Mouse (Mus musculus): ENCODE measurements around the gene Ccdc169.

Ccdc169 gene

DNA sequence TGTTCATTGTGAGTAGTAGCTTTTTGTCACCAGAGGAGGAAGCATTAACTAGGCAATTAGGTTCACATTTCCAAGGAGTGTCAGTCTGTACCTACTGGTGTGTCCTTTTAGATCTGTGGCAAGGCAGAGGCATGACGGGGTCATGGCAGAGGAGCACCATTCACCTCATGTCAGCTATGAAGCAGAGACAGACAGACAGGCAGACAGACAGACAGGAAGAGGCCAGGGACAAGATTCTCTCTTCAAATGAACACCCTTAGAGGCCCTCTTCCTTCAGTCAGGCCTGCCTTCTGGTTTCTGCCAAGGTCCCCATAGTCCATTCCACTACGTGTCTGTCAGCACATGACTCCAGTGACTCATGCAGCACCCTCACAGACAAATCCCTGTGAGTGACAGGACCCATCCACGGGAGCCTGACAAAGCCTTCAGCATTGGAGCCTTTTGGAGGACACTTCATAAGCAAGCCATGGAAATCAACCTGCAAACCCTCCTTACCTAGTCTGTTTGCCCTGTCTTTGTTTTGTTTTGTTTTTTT lies 14.7 kb upstream of the Ccdc169 start:
- DNase-seq (ENCODE audit: low spot score) = no peak

DNA sequence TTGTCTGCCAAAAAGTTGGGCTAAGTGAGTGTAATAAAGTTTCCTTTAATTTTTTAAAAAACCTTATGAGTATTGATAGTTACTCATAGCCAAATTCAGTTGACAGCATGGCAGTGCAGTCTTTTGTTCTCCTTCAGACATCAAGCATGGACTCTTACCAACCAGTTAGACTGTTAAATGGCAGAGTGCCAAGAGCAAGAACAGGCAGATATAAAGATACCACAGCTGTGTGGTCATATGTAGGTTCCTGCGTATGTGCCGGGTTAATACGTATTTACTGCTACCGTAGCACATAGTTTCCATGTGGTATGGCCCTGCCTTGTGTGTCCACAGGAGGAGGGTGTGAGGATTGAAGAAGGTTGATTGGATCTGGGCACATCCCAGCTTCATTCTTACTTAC lies 14.1 kb upstream of the Ccdc169 start:
- DNase-seq (ENCODE audit: low spot score) = no peak

DNA sequence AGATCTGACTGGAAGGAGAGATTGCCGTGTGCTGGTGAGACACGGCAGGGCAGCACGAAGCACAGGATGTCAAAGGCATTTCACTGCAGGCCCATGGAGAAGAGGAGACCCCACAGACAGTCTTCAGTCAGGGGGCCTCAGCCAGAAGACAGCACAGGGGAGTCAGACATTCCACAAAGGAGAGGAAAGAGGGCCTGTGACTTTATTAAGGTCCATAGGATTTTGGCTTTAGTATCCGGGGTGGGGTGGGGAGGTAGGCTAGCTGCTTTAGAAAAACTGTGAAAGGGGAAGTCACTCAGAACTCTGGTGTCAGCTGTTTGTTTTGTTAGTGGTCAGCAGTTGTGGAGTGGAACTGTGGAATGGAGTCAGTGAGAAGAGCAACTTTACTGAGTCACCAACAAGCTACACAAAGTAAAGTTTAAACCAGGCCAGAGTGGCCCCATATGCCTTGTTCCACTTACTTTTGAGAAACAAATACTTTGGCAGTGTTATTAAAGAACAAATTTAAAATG lies 7.9 kb upstream of the Ccdc169 start:
- DNase-seq (ENCODE audit: low spot score) = no peak

DNA sequence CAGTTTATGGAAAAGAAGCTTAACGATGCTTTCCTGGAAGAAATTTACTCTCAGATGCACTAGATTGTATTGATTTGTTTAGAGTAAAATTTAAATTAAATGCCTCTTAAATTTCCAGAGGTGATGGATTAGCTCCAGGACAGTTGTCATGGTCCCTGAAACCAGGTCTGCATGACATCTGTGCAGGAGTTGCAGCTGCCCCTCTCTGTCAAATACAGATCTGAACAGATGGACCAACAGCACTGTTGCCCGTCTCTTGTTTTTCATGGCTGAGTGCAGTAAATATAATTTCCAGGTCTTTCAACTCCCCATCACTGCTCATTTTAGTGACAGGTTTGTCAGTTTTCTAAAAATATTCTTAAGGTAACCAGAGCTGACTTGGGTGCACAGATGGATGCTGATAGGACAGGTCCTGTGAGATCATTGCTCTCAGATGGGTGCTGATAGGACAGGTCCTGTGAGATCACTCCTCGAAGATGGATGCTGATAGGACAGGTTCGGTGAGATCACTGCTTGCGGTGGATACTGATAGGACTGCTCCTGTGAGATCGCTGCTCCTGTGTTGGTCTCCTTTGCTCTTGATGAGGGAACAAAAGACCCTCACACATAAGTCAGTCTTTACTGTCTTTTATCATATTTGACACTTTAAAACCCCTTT lies 5.4 kb upstream of the Ccdc169 start:
- no peak for DNase-seq (ENCODE audit: low spot score)

DNA sequence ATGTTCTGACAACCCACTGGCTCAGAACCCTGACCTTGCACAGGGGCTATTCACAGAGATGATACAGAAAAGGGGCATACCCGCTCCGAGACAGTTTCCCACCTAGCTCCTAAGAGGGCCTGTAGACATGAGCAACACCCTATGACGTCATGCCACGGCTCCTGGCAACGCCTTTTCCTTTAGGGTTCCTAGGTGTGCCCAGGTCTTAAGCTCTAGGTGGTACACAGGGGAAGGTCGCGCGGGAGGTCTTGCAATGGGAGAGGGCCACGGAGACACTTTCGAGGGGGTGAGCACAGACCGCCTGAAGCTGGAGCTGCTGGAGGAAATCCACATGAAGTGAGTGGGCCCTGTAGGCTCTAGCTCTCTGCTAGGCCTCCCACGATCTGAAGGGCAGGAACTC lies 2.7 kb downstream of the Ccdc169 start:
- no peak for DNase-seq (ENCODE audit: low spot score)

DNA sequence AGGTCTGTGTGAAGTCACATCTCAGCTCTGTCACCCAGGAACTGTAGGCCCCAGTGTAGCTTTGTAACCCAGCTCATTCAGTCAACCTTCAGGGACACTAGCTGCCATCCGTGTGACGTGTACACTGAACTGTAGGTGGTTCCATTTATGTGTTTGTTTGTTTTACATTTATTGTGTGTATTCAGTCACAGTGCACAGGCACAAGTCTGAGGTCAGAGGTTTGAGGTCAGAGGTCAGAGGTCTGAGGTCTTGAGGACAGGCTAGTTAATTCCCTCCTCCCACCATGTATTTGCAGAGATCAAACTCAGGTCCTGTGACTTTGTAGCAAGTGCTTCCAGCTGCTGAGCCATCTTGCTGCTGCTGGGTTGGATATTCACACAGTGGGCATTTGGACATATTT lies 4.3 kb downstream of the Ccdc169 start:
- no peak for DNase-seq (ENCODE audit: low spot score)

DNA sequence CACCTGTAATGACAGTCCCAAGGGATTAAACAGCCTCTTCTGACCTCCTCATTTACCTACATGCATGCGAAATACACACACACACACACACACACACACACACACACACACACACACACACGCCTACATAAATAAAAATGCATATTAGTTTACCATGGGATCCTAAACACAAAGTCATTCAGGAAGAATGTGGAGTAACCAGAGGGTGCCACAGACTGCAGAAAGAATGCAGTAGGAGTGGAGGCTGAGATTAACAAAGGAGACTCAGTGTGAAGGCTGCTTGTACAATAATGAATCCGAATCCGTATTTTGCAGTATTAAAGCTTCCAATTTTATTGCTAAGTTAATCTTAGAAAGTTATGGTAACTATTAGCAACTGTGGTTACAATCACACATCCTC lies 7.8 kb downstream of the Ccdc169 start:
- no peak for DNase-seq (ENCODE audit: low spot score)

DNA sequence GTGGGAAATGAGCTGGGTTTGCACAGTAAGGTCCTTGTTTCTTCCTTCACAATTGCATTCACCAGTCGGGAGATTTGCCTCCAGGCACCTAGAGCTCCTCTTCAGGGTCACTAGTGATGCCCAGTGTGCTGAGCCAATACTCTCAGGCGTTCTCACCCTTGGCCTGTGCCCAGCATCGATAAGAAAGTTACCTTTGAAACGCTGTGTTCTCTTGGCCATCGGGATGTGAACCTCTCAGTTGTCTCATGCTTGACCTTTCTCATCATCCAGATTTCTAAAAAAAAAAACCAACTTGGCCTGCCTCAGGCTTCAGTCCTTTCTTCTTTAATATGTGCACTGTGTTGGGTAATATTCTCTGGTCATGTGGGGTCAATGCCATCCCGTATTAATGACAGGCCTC lies 9.3 kb downstream of the Ccdc169 start:
- no peak for DNase-seq (ENCODE audit: low spot score)

DNA sequence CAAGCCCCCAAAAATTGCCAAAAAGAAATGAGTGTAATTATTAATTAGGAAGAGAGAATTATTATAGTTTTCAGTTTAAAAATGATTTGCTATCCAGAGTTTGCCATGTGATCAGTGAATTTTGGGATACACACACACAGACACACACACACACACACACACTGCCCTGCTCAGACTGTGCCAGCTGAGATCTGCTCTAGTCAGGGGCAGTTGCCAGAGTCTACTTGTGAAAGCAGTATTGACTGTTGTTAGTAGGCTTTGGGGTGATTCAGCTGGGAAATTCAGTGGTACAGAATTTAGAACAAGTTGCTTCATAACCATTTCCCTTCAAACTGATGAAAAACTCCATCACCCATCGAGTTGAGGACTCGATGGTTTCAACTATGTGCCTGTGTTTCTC lies 10.0 kb downstream of the Ccdc169 start:
- DNase-seq (ENCODE audit: low spot score) = no peak

DNA sequence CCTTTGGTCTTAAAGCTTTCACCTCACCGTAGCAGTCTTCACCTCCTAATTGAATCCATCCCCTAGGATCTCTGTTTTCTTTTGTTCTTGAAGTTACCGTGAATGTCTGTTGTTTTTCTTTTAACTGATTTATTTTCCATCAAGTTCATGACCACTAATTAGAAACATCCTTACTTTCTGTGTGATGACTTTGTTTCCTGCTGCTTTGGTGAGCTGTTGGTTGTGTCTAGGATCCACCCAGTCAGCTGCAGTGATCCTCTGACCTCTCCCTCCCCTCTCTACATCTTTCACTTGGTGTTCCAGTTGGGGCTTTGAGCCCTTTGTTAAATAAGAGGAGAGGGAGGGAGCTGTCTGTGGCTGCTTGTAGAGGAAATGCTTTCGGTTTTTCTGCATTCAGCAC lies 11.0 kb downstream of the Ccdc169 start:
- no peak for DNase-seq (ENCODE audit: low spot score)

DNA sequence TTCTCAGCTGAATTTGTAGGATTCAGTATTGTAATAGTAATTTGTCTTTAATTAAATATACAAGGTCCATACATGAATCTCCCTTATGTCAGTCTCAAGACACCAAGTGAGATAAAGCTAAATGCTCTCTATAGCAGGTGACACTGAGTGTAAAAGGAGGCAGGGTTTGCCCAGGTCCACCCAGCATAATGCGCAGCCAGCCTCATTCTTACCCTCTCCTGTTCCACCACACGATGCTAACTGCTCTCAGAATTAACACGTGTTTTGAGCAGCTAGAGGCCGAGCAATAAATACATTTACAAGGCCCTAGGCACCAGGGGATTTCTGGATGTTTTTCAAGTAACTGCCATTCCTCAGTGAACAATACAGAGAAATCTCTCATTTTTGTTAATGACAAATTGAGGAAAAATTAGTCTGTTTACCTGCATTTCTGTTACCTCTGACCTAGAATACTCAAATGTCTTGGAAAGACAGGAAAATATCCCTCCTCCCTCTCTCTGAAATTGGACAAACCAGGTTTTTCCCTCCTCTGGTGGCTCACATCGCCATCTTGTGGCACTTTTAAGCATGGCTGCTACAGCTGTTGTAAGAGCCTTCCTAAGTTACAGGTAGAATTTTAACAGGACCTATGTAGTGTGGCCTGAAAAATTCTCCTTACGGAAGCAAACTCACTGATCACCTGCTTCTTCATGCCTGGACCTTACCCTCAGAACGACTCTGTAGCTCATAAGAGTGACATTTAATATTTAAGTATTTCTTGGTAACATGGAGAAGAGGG lies 14.7 kb downstream of the Ccdc169 start:
- DNase-seq (ENCODE audit: low spot score) = peak; percentile 43

DNA sequence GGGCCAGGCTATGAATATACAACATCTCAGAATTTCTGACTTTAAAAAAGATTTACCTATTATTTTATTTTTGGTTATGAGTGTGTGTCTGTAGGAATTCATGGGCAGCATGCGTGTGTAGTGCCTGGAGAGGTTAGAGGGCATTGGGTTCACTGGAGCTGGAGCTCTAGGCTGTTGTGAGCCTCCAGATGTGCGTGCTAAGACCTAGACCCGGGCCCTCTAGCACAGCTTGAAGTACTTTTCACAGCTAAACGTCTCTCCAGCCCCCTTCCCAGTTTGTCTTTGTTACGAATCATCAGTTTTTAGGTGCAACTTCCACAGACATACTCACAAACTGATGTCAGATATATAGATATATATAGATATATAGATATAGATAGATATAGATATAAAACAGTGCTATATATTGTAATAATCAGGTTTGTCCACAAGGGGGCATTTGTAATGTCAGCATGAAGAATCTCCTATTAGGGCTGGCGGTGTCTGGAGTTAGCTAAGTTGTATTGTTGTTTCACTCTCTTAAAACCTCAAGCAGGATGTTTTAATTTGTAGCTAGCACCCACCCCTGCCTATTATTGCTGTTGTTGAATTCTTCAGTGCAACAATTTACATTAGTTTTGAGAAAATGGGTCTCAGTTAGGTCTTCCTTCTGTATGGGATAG lies 15.7 kb downstream of the Ccdc169 start:
- DNase-seq (ENCODE audit: low spot score) = no peak

DNA sequence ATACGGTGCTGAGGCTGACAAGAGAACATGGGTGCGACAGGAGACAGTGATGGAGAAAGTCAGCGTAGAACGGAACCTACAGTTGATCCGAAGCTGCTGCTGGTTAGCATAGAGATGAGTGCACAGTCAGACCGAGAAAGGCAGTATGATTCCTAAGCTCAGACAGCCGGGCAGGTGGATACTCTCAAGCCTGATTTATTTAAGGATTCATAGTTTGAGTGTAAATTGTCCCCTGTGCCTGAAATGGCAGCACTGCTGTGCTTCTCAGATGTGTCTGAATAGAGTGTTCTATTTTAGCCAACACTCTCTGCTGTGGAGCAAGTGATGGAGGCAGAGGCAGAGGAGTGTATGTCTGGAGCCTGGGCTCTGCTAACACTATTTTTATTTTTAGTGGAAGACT lies 17.0 kb downstream of the Ccdc169 start:
- no peak for DNase-seq (ENCODE audit: low spot score)

DNA sequence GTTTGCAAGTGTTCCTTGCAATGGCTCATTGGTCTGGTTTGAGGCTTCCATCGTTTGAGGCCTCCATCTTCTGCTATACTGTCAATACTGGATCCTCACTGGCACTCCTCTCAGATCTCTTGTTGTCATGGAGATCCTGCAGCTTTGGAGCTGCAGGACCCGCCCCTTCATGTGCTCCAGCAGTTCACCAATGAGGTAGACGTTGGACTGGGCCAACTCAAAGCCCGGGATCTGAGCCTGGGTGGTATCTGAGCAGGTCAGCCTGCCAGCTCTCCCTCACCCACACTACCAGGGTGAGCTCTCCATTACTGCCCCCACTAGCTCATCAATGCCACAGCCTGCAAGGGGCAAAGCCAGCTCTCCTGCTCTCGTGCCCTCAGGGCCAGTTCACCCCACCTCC lies 20.3 kb downstream of the Ccdc169 start:
- no peak for DNase-seq (ENCODE audit: low spot score)

DNA sequence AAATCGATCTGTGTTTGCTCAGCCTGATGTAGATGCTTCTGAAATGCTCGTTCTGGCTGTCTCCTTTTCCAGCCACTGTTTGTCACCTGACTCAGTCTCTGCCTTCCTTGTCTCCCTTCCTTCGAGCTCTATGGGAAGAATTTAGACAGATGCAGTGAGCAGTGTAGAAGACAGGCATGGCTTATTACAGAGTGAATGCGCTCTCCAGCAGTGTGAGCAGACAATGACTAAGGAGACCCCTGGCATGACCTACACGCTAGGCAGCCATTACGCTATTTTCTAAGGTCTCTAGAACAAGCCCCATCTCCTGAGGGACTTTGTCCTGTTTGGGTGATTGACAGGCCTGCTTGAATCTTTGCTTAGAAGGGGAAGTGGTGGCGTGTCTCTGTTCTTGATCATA lies 24.0 kb downstream of the Ccdc169 start:
- DNase-seq (ENCODE audit: low spot score) = no peak

DNA sequence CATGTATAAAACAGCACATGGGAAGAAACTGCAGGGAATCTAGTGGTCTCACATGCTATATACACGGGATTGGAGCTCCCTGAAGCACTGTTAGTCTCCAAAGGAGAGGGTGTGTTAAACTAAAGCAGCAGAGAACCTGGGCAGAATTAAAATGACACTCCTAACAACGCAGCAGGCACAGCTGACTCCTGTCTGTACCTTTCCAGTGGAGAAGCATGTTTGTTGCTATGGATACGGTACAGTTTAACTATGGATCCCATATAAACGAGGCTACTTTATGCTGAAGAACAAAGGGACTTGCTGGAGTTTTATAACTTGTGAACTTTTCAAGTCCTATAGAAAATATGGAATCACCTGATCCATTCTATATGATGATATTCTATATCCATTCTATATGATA lies 26.4 kb downstream of the Ccdc169 start:
- no peak for DNase-seq (ENCODE audit: low spot score)

DNA sequence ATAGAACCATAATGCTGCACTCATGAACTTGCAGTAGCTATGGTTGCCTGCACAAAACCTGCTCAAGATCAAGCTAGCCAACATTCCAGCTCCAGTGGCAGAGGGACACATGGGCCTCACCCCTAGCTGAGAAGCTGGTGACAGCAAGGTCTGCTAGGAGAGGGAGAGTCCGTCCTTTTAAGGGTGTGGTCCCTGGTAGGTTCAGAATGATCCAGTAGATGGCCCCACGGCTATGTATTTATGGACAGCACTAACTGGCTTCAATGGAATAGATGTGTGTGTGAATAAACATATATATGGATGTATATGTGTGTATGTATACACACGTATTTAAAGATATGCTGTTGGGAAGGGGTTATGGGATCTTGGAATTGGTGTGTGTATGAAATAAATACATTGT lies 35.3 kb downstream of the Ccdc169 start:
- no peak for DNase-seq (ENCODE audit: low spot score)

DNA sequence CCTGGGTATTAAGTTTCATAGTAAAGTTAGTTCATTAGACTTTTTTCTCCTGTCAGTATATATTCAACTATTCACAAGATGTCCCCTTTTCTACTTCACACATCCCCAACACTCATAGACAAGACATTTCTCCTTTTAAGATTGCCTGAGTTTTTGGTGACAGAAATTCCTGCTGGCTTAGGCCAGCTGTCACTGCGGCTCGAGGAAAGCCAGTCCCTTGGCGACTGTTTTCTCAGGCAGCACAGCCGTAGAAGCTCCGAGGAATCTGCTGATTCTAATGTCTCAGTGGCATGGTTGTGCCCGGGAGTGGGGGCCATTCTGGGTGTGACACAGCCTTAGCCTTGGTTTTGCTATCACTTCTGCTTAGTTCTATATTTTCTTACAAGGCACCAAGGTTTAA lies 40.1 kb downstream of the Ccdc169 start:
- no peak for DNase-seq (ENCODE audit: low spot score)

DNA sequence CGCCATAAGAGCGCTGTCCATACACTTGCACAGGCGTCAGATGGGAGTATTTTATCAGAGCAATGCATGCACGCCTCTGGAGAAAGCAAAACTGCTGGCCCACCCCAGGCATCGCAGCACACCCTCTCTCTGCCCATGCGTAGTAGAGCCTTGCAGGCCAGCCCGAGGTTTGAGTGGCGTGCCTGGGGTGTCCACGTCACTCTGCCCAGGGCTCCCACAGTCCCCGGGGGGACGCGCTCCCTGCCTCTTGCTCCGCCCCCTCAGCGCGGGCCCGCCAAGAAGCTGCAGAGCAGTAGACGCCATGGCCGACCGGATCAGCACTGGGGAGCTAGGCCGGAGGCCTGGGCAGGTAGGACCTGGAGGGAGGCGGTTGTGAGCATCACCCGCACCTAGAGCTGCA lies 44.6 kb downstream of the Ccdc169 start, which contains the start of gene Sohlh2:
Gene Sohlh2 (plus strand): TSS at position 263 of the 400 bp plus-strand sequence.
- DNase-seq (ENCODE audit: low spot score) = no peak

DNA sequence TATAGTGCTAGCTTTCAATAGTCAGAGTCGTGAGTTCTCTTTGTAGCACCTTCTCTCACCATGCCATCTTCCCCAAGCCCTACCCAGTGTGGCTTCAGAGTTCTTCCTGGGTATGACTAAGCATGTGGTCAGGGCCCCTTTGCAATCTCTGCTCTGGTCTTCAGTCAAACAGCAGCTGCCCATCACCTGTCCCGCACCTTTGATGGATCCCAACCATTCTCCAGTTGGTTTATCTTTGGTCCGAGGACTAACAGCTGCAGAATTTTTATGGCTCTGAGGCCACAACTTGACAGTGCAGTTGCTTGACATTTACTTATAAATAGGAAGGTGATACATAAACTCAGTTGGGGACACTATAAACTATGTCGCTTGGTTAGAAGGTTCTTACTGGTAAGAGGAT lies 54.5 kb downstream of the Ccdc169 start:
- DNase-seq (ENCODE audit: low spot score) = no peak

DNA sequence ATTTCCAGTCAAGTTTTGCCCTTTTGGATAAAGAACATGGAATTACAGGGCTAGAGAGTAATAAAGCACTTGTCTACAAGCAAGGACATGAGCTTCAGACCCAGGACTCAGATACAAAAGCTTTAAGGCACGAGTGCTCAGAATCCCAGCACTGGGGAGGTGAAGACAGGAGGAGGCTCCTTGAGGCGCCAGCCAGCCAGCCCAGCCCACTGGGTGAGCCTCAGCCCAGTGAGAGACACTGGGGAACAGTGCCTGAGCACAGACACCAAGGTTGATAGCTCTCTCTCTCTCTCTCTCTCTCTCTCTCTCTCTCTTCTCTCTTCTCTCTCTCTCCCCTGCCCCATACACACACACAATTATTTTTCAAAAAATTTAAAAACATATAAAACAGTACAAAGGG lies 56.2 kb downstream of the Ccdc169 start:
- DNase-seq (ENCODE audit: low spot score) = no peak

DNA sequence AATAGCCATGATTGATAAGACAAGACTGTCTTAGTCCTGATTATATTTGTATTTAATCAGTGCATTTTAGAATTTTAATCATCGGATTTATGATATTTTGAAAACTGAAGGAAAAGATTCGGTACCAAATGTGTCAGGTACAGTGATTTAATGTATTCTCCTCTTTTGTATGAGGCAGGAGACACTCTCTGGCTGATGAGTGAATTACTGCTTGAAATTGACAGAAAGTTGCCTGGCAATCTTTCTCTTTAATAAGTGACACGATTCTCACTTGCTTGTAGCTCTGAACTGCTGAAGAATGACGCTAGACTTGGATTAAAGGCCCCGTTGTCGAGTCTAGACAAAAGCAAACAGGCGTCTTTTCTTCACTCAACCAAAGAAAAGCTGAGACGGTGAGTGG lies 57.7 kb downstream of the Ccdc169 start:
- DNase-seq (ENCODE audit: low spot score) = no peak
